Mouse (Mus musculus): Measurements from ENCODE around the gene Mrpl52. TPM values are rescaled to one million over a fixed set of nuclear protein-coding genes. Genes with fewer than 3 reads are reported as not detected.

The Mrpl52 gene
- total and polyA plus RNA-seq, 3 experiments: 469 to 473 TPM; not detected in 1

DNA sequence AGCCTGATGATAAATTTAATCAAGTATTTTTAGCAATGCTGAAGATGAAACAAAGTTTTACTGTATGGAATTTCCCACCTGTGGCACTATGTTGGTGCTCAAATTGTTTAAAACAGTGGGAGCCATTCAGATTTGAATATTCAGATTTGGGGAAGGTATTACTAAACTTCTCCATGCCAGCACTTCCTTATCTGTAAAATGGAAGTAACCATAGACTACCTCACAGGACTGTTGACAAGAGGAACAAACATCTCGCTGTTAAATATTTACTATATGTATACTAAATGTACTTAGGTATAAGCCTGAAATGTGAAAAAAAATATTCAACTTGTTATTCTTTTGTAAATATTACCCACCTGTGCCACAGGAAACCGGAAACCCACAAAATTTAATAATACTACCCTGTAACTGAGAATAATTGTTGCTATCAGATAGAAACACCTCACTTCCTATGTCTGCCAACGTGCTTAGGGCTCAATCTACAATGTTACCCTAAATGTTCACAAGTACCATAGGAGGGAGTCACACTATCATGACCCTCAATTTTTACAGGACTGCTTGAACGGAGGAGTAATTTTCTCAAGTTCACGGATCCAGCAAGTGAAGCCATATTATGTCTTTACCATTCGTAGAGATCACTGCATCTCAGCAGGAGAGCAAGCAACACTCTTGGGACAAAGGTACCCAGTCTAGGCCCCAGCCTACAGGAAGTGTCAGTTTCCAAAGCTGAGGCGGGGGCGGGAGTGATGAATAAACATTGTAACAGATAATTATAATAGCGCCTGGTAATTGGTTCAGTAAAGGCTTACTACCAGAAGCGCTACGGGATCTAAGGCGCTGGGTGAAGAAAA lies 36.6 kb downstream of the Mrpl52 start (continued):
- TF ChIP-seq ZC3H11A (IDR thresholded peaks at IDR 0.05; ENCODE audit: low read depth, low read length) (no peak), NELFE (IDR thresholded peaks at IDR 0.05; ENCODE audit: low read depth, low read length) (no peak), TBP (IDR thresholded peaks at IDR 0.05; ENCODE audit: low read depth, low read length) (0 out of 2 replicates have a peak, but pooled peaks have one; percentile 74), NRF1 (IDR thresholded peaks at IDR 0.05; ENCODE audit: insufficient read depth, low read depth, low read length, poor library complexity, severe bottlenecking) (no peak), TCF12 (IDR thresholded peaks at IDR 0.05; ENCODE audit: low read depth, low read length) (0 out of 2 replicates have a peak, but pooled peaks have one; percentile 5), RCOR1 (IDR thresholded peaks at IDR 0.05; ENCODE audit: low read depth, low read length) (no peak), MYC (IDR thresholded peaks at IDR 0.05; ENCODE audit: low read depth, low read length) (no peak; the same call in 1 of the 2 replicates)

DNA sequence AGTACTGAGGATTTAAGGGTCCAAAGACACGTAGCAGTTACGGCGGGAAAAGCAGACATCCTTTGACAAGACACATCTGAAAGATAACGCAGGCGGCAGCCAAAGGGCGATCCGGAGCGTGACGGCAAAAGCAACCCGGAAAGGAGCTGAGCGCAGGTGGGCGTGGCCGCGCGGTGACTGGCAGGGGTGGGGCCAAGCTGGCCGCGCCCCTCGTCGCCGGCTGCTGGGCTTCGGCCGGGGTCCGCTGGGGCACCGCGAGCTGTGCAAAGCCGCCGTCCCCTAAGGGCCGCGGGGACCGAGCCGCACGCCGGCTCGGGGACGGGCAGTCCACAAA lies 37.2 kb downstream of the Mrpl52 start, which contains the start of gene Lrp10:
TSS of gene Lrp10 (plus strand) at position 179 of the 334 bp plus-strand sequence.
- no peaks in the 10 kb centered on the region for H3K9me3 ChIP-seq (replicated peaks; ENCODE audit: insufficient read depth, low read length)
- peak within 1 kb of the TSS; percentile 100 for H3K27ac ChIP-seq (ENCODE audit: control insufficient read depth, low read depth, low read length)
- peak within 1 kb of the TSS; percentile 67 to 91 for H3K4me3 ChIP-seq (ENCODE audit: control insufficient read depth in 1 of 2, insufficient read depth in 1 of 2, low read depth in 2 of 2, low read length in 2 of 2)
- peaks cover 21% of the 10 kb centered on the region for H3K79me2 ChIP-seq (ENCODE audit: control insufficient read depth, insufficient read depth, low read length, poor library complexity)
- H3K27me3 ChIP-seq (ENCODE audit: control insufficient read depth in 1 of 2, insufficient read depth in 2 of 2, low read length in 2 of 2): no peaks in the 10 kb centered on the region
- H3K4me1 ChIP-seq (ENCODE audit: control insufficient read depth in 1 of 2, insufficient read depth in 2 of 2, low read length in 2 of 2): peaks cover 5 to 18% of the 10 kb centered on the region in 2 experiments
- H3K36me3 ChIP-seq (ENCODE audit: control insufficient read depth in 1 of 2, insufficient read depth in 2 of 2, low read length in 2 of 2): peaks cover 0 to 22% of the 10 kb centered on the region in 2 experiments; a peak in 3 of 4 replicates
- H3K9ac ChIP-seq (ENCODE audit: control insufficient read depth, low read depth, low read length, poor library complexity, severe bottlenecking): peak within 1 kb of the TSS; percentile 96
- peak; percentile 94 for DNase-seq (ENCODE audit: low read depth, low spot score)
- TF ChIP-seq MAFK (IDR thresholded peaks at IDR 0.05; ENCODE audit: borderline replicate concordance, low read depth, low read length) (no peak), ELF1 (IDR thresholded peaks at IDR 0.05; ENCODE audit: low read depth, low read length) (peak; percentile 85), MAX (IDR thresholded peaks at IDR 0.05; ENCODE audit: low read length) (peak; percentile 70; the same call in 1 of the 2 replicates), CTCF (IDR thresholded peaks at IDR 0.05 in 2 of 3, conservative IDR thresholded peaks at IDR 0.05 in 1 of 3; ENCODE audit: control insufficient read depth in 1 of 3, insufficient read depth in 1 of 3, low read depth in 2 of 3, low read length in 3 of 3, poor library complexity in 1 of 3, severe bottlenecking in 1 of 3) (0 out of 6 replicates have a peak, but pooled peaks of 1 of the 3 experiments have one; percentile 0), NELFE (IDR thresholded peaks at IDR 0.05; ENCODE audit: low read depth, low read length) (peak; percentile 84), SMC3 (IDR thresholded peaks at IDR 0.05; ENCODE audit: low read depth, low read length) (no peak), CHD1 (IDR thresholded peaks at IDR 0.05; ENCODE audit: low read depth, low read length) (0 out of 2 replicates have a peak, but pooled peaks have one; percentile 39), SIN3A (IDR thresholded peaks at IDR 0.05; ENCODE audit: low read length) (peak; percentile 77; the same call in 1 of the 2 replicates), GATA1 (IDR thresholded peaks at IDR 0.05; ENCODE audit: low read depth, low read length) (peak; percentile 65), ZMIZ1 (IDR thresholded peaks at IDR 0.05; ENCODE audit: low read depth, low read length) (no peak), KAT2A (conservative IDR thresholded peaks at IDR 0.05; ENCODE audit: low read depth, low read length) (no peak), ZC3H11A (IDR thresholded peaks at IDR 0.05; ENCODE audit: low read depth, low read length) (no peak), MXI1 (IDR thresholded peaks at IDR 0.05; ENCODE audit: low read depth, low read length) (peak; percentile 74), USF2 (IDR thresholded peaks at IDR 0.05; ENCODE audit: borderline replicate concordance in 1 of 2, insufficient read depth in 1 of 2, low read depth in 1 of 2, low read length in 2 of 2) (no peak), TAL1 (IDR thresholded peaks at IDR 0.05; ENCODE audit: low read length) (no peak), MYB (IDR thresholded peaks at IDR 0.05; ENCODE audit: low read depth, low read length) (no peak), ETS1 (IDR thresholded peaks at IDR 0.05; ENCODE audit: low read depth, low read length) (peak; percentile 63), USF1 (IDR thresholded peaks at IDR 0.05; ENCODE audit: low read depth, low read length) (peak; percentile 29; the same call in 1 of the 2 replicates), MAZ (IDR thresholded peaks at IDR 0.05; ENCODE audit: low read depth, low read length) (peak; percentile 76; the same call in 1 of the 2 replicates), GABPA (IDR thresholded peaks at IDR 0.05; ENCODE audit: low read depth, low read length) (no peak), TBP (IDR thresholded peaks at IDR 0.05; ENCODE audit: low read depth, low read length) (peak; percentile 2), E2F4 (IDR thresholded peaks at IDR 0.05; ENCODE audit: borderline replicate concordance, low read depth, low read length) (no peak), ZKSCAN1 (IDR thresholded peaks at IDR 0.05; ENCODE audit: low read depth, low read length) (no peak), POLR2AphosphoS5 (IDR thresholded peaks at IDR 0.05; ENCODE audit: borderline replicate concordance, low read depth, low read length) (no peak), CHD2 (IDR thresholded peaks at IDR 0.05; ENCODE audit: low read length) (no peak), NRF1 (IDR thresholded peaks at IDR 0.05; ENCODE audit: insufficient read depth, low read depth, low read length, poor library complexity, severe bottlenecking) (no peak), ZNF384 (IDR thresholded peaks at IDR 0.05; ENCODE audit: low read depth, low read length) (no peak), POLR2AphosphoS2 (IDR thresholded peaks at IDR 0.05; ENCODE audit: low read length) (no peak; the same call in 1 of the 2 replicates), MYC (IDR thresholded peaks at IDR 0.05; ENCODE audit: low read depth, low read length) (no peak), TCF12 (IDR thresholded peaks at IDR 0.05; ENCODE audit: low read depth, low read length) (peak; percentile 41), JUND (IDR thresholded peaks at IDR 0.05; ENCODE audit: low read depth, low read length) (no peak)

Measured in MEL (cell line).